Mouse (Mus musculus) C2C12 (cell line): ENCODE results near the gene Ldhd. TPM values are rescaled to one million over a fixed set of nuclear protein-coding genes. Genes with fewer than 3 reads are reported as not detected.

ENCODE experiments used
- H3K27me3 ChIP-seq: one replicate; pipeline ENCODE4 v1.6.1; 2011; ENCODE audit not compliant: control insufficient read depth, insufficient read depth, insufficient read length
- H3K36me3 ChIP-seq: one replicate; pipeline ENCODE4 v1.6.1; 2011; ENCODE audit not compliant: control insufficient read depth, insufficient read depth
- H3K4me3 ChIP-seq: one replicate; pipeline ENCODE4 v1.5.1; 2011; ENCODE audit warnings: mild to moderate bottlenecking, control low read depth; ENCODE audit not compliant: poor library complexity, insufficient read depth, severe bottlenecking
- H3K79me2 ChIP-seq: one replicate; pipeline ENCODE4 v1.6.1; 2011; ENCODE audit not compliant: control insufficient read depth, insufficient read depth
- H3K79me3 ChIP-seq: one replicate; pipeline ENCODE4 v1.6.1; 2011; ENCODE audit warnings: low read depth, control low read depth
- H3ac ChIP-seq: one replicate; pipeline ENCODE3; 2011; ENCODE audit warnings: low read depth; ENCODE audit not compliant: control insufficient read depth, insufficient read length
- CEBPB ChIP-seq: IDR thresholded peaks from one replicate; pipeline ENCODE4 v1.6.1; 2011; ENCODE audit warnings: low read depth, mild to moderate bottlenecking, control low read depth, moderate library complexity
- CTCF ChIP-seq: IDR thresholded peaks from one replicate; pipeline ENCODE4 v1.5.1; 2011; ENCODE audit not compliant: control insufficient read depth, insufficient read depth, insufficient read length
- FOSL1 ChIP-seq: IDR thresholded peaks from one replicate; pipeline ENCODE4 v1.8.0; 2011; ENCODE audit warnings: mild to moderate bottlenecking, low read length; ENCODE audit not compliant: poor library complexity, insufficient read depth, severe bottlenecking
- MAX ChIP-seq: IDR thresholded peaks from one replicate; pipeline ENCODE4 v1.6.1; 2011; ENCODE audit warnings: mild to moderate bottlenecking, control low read depth
- MYOD1 ChIP-seq: IDR thresholded peaks from one replicate; pipeline ENCODE4 v1.6.1; 2011; ENCODE audit warnings: low read depth; ENCODE audit not compliant: control insufficient read depth, insufficient read length
- MYOG ChIP-seq: IDR thresholded peaks from one replicate; pipeline ENCODE4 v1.6.1; 2011; ENCODE audit not compliant: control insufficient read depth, insufficient read length; ENCODE audit errors: extremely low read depth
- USF1 ChIP-seq: IDR thresholded peaks from one replicate; pipeline ENCODE4 v1.6.1; 2011; ENCODE audit warnings: low read depth, mild to moderate bottlenecking, control low read depth, moderate library complexity
- polyA plus RNA-seq: library from polyadenylated mRNA; unstranded; fragments of >200 nt; fragmentation: generic; extraction: Trizol; gene quantifications from one replicate; pipeline ENCODE4 v1.2.1, GENCODE M21; 2012; ENCODE audit warnings: missing spikeins

The Ldhd gene
- polyA plus RNA-seq, 1 experiment: 0.06 TPM

- Histone ChIP-seq H3K27me3 (no peaks in the 10 kb centered on the region), H3K36me3 (no peaks in the 10 kb centered on the region), H3ac (no peak overlapping the region), H3K79me3 (peaks cover 61% of the 10 kb centered on the region), H3K79me2 (peaks cover 86% of the 10 kb centered on the region), H3K4me3 (no peak overlapping the region)
- TF ChIP-seq MYOG (no peak), MAX (peak; percentile 61)
Measured at GRCm38 (mm10) chr8:111590214-111590613, 40.0 kb downstream of the Ldhd start.

GRCm38 (mm10) chr8:111588336-111588735, 41.8 kb downstream of the Ldhd start:
- no peak for TF ChIP-seq MYOD1
- no peak for TF ChIP-seq MYOG
- no peak for TF ChIP-seq MAX
- no peak for TF ChIP-seq CEBPB
- no peak for TF ChIP-seq USF1
- no peak for TF ChIP-seq FOSL1
- H3K79me2 ChIP-seq: peaks cover 86% of the 10 kb centered on the region

GRCm38 (mm10) chr8:111587545-111588094, 42.6 kb downstream of the Ldhd start:
- H3K36me3 ChIP-seq: no peaks in the 10 kb centered on the region
- no peaks in the 10 kb centered on the region for H3K27me3 ChIP-seq
- peaks cover 53% of the 10 kb centered on the region for H3K79me3 ChIP-seq
- no peak overlapping the region for H3K4me3 ChIP-seq
- H3ac ChIP-seq: no peak overlapping the region
- H3K79me2 ChIP-seq: peaks cover 86% of the 10 kb centered on the region
- no peak for TF ChIP-seq USF1
- no peak for TF ChIP-seq MYOD1
- TF ChIP-seq CEBPB: no peak
- TF ChIP-seq FOSL1: no peak
- no peak for TF ChIP-seq CTCF
- no peak for TF ChIP-seq MYOG
- TF ChIP-seq MAX: no peak

More at GRCm38 (mm10) chr8:111588336-111588735, 41.8 kb downstream of the Ldhd start:
- Histone ChIP-seq H3K36me3 (no peaks in the 10 kb centered on the region), H3K79me3 (peaks cover 56% of the 10 kb centered on the region), H3K27me3 (no peaks in the 10 kb centered on the region), H3K4me3 (no peak overlapping the region), H3ac (no peak overlapping the region)

- Histone ChIP-seq H3ac (no peak overlapping the region), H3K4me3 (no peak overlapping the region), H3K27me3 (no peaks in the 10 kb centered on the region), H3K79me2 (peaks cover 90% of the 10 kb centered on the region), H3K79me3 (peaks cover 36% of the 10 kb centered on the region), H3K36me3 (peaks cover 7% of the 10 kb centered on the region)
- no peak for TF ChIP-seq FOSL1
- TF ChIP-seq MAX: no peak
- no peak for TF ChIP-seq CTCF
- TF ChIP-seq MYOG: no peak
- no peak for TF ChIP-seq USF1
- no peak for TF ChIP-seq CEBPB
- no peak for TF ChIP-seq MYOD1
Measured at GRCm38 (mm10) chr8:111584946-111585345, 45.2 kb downstream of the Ldhd start.

- Histone ChIP-seq H3K36me3 (peaks cover 7% of the 10 kb centered on the region), H3ac (no peak overlapping the region), H3K79me3 (peaks cover 36% of the 10 kb centered on the region), H3K27me3 (no peaks in the 10 kb centered on the region), H3K79me2 (peaks cover 91% of the 10 kb centered on the region), H3K4me3 (no peak overlapping the region)
- TF ChIP-seq CEBPB (no peak), USF1 (no peak), CTCF (no peak), MAX (no peak), MYOG (no peak), FOSL1 (no peak), MYOD1 (no peak)
Measured at GRCm38 (mm10) chr8:111582386-111582785, 47.8 kb downstream of the Ldhd start.

- no peak overlapping the region for H3ac ChIP-seq
- H3K36me3 ChIP-seq: peaks cover 7% of the 10 kb centered on the region
- no peak for TF ChIP-seq USF1
- no peak for TF ChIP-seq FOSL1
- TF ChIP-seq MYOG: no peak
- TF ChIP-seq MYOD1: no peak
- no peak for TF ChIP-seq CEBPB
- TF ChIP-seq MAX: no peak
- TF ChIP-seq CTCF: no peak
- peaks cover 44% of the 10 kb centered on the region for H3K79me3 ChIP-seq
- no peaks in the 10 kb centered on the region for H3K27me3 ChIP-seq
- H3K4me3 ChIP-seq: no peak overlapping the region
- peaks cover 100% of the 10 kb centered on the region for H3K79me2 ChIP-seq
Measured at GRCm38 (mm10) chr8:111580306-111580705, 49.9 kb downstream of the Ldhd start.
